Mouse (Mus musculus) layer of hippocampus, adult 2 months (tissue): ENCODE measurements around the gene Edem2. TPM values are rescaled to one million over a fixed set of nuclear protein-coding genes. Genes with fewer than 3 reads are reported as not detected.
A peak's percentile ranks its signal among the peaks of the same experiment; 100 is the strongest.

Experiments used
- DNase-seq, 2 experiments: peaks; one replicate each; pipeline ENCODE4 v3.0.0; 2022; ENCODE audit warnings: low spot score in 2 of 2
- H3K27ac ChIP-seq: fragments of 200-600 bp; 2 replicates; pipeline ENCODE4 v1.8.1; 2022
- H3K4me3 ChIP-seq: fragments of 200-600 bp; 2 replicates; pipeline ENCODE4 v1.8.1; 2022; ENCODE audit warnings: mild to moderate bottlenecking
- CTCF ChIP-seq: fragments of 200-600 bp; conservative IDR thresholded peaks from 2 replicates; pipeline ENCODE4 v1.8.1; 2022; ENCODE audit warnings: antibody characterized with exemption, mild to moderate bottlenecking, moderate library complexity
- long read RNA-seq, 2 experiments: library from polyadenylated mRNA; stranded (forward); transcript quantifications; one replicate each; pipeline ENCODE4 v2.0.0; 2021; ENCODE audit warnings: borderline mapping rate in 2 of 2
- total RNA-seq, 2 experiments: library from RNA; stranded (reverse); gene quantifications; 2 replicates each; pipeline ENCODE4 v1.2.3; 2021

Edem2 gene
- 10 to 100 TPM; 23.6 to 24.8 TPM for total RNA-seq
- long read RNA-seq, experiment 1, transcript Edem2-201 (11 exons, 2,290 nt), result major isoform, 19 of 34 reads
- long read RNA-seq, experiment 1, partial matches to known transcripts, result 12 of 34 reads
- long read RNA-seq, experiment 1, other reads (novel, unspliced or antisense), result 3 of 34 reads
- long read RNA-seq, experiment 2, transcript Edem2-201 (11 exons, 2,290 nt), result major isoform, 21 of 38 reads
- long read RNA-seq, experiment 2, partial matches to known transcripts, result 13 of 38 reads
- long read RNA-seq, experiment 2, other reads (novel, unspliced or antisense), result 4 of 38 reads

GRCm38 (mm10) chr2:155729158-155729645 lies at the start of gene Edem2:
Edem2 (minus strand) TSS chr2:155729475.
- no peak for TF ChIP-seq CTCF
- peak within 1 kb of the TSS; percentile 81 for H3K4me3 ChIP-seq
- DNase-seq, result peak; percentile 92 to 95
- H3K27ac ChIP-seq, result peak within 1 kb of the TSS; percentile 88

- TF ChIP-seq CTCF, result no peak
- DNase-seq, result no peak
- no peak overlapping the region for H3K27ac ChIP-seq
- no peak overlapping the region for H3K4me3 ChIP-seq
These were observed 49.8 kb upstream of the Edem2 start for GRCm38 (mm10) chr2:155779066-155779465.

GRCm38 (mm10) chr2:155778004-155778403 lies 48.7 kb upstream of the Edem2 start:
- TF ChIP-seq CTCF, result no peak
- no peak for DNase-seq
- Histone ChIP-seq H3K4me3 (no peak overlapping the region), H3K27ac (no peak overlapping the region)

- no peak overlapping the region for H3K27ac ChIP-seq
- no peak for DNase-seq
- TF ChIP-seq CTCF, result no peak
- H3K4me3 ChIP-seq, result no peak overlapping the region
These were observed 48.4 kb upstream of the Edem2 start for GRCm38 (mm10) chr2:155777688-155777985.

- no peak for TF ChIP-seq CTCF
- H3K4me3 ChIP-seq, result no peak overlapping the region
- H3K27ac ChIP-seq, result no peak overlapping the region
- no peak for DNase-seq
These were observed 47.8 kb upstream of the Edem2 start for GRCm38 (mm10) chr2:155776824-155777687.

- Histone ChIP-seq H3K27ac (peak overlapping the region; percentile 84), H3K4me3 (peak overlapping the region; percentile 72)
- DNase-seq, result peak; percentile 22 to 30
- no peak for TF ChIP-seq CTCF
These were observed 46.5 kb upstream of the Edem2 start for GRCm38 (mm10) chr2:155775685-155776263.

- no peak for DNase-seq
- Histone ChIP-seq H3K4me3 (peak within 1 kb of the TSS; percentile 72), H3K27ac (peak within 1 kb of the TSS; percentile 84)
- no peak for TF ChIP-seq CTCF
These were observed 45.8 kb upstream of the Edem2 start, which contains the start of gene Mmp24 for GRCm38 (mm10) chr2:155774927-155775684. Mmp24 (plus strand) TSS chr2:155775342.

- DNase-seq, result no peak
- no peak for TF ChIP-seq CTCF
- H3K4me3 ChIP-seq, result peak overlapping the region; percentile 51; the same call in 1 of the 2 replicates
- peak overlapping the region; percentile 66; the same call in 1 of the 2 replicates for H3K27ac ChIP-seq
These were observed 45.1 kb upstream of the Edem2 start for GRCm38 (mm10) chr2:155774261-155774926.

GRCm38 (mm10) chr2:155773664-155774063 lies 44.4 kb upstream of the Edem2 start:
- no peak for DNase-seq
- Histone ChIP-seq H3K4me3 (no peak overlapping the region), H3K27ac (no peak overlapping the region)
- TF ChIP-seq CTCF, result no peak

GRCm38 (mm10) chr2:155764679-155765418 lies 35.6 kb upstream of the Edem2 start:
- Histone ChIP-seq H3K4me3 (no peak overlapping the region), H3K27ac (no peak overlapping the region)
- DNase-seq, result peak; percentile 70 to 87
- TF ChIP-seq CTCF, result peak; percentile 82

GRCm38 (mm10) chr2:155756855-155757566 lies 27.7 kb upstream of the Edem2 start:
- no peak overlapping the region for H3K4me3 ChIP-seq
- no peak for DNase-seq
- peak; percentile 56 for TF ChIP-seq CTCF
- H3K27ac ChIP-seq, result no peak overlapping the region
